Mouse (Mus musculus) embryonic facial prominence, embryonic 11.5 days (tissue): ENCODE measurements at regions not wholly inside any gene's neighbourhood (a gene's known extent, or its start where the extent isn't known, plus 50 kb on each side); places are given as distances from the start of the nearest gene placed in this dataset.

Experiments
- ATAC-seq: fragments of 200-750 bp; cut with Nextera tagmentation; replicated peaks from 2 replicates; pipeline ENCODE4 v1.8.0; 2017; ENCODE audit warnings: low read depth; ENCODE audit not compliant: insufficient number of reproducible peaks, low FRiP score, low TSS enrichment
- DNase-seq: peaks from one replicate; pipeline ENCODE4 v3.0.0-alpha.2; 2015; ENCODE audit warnings: low spot score
- H3K27ac ChIP-seq: fragments of 300-500 bp; sonication (generic); replicated peaks from 2 replicates; pipeline ENCODE4 v1.5.1; 2014; ENCODE audit warnings: mild to moderate bottlenecking, low read depth, low read length, control low read depth
- H3K27me3 ChIP-seq: fragments of 300-500 bp; sonication (generic); 2 replicates; pipeline ENCODE4 v1.6.1; 2014; ENCODE audit warnings: mild to moderate bottlenecking, low read length, moderate library complexity, mixed read lengths; ENCODE audit not compliant: control insufficient read depth, insufficient read depth
- H3K36me3 ChIP-seq: fragments of 300-500 bp; sonication (generic); replicated peaks from 2 replicates; pipeline ENCODE4 v1.6.1; 2014; ENCODE audit warnings: low read depth, mild to moderate bottlenecking, low read length, moderate library complexity, mixed read lengths; ENCODE audit not compliant: control insufficient read depth, insufficient read depth
- H3K4me1 ChIP-seq: fragments of 300-500 bp; sonication (generic); 2 replicates; pipeline ENCODE4 v1.6.1; 2014; ENCODE audit warnings: low read length, mixed read lengths; ENCODE audit not compliant: control insufficient read depth, insufficient read depth
- H3K4me2 ChIP-seq: fragments of 300-500 bp; sonication (generic); 2 replicates; pipeline ENCODE4 v1.6.1; 2014; ENCODE audit warnings: low read depth, mild to moderate bottlenecking, control low read depth, low read length, moderate library complexity
- H3K4me3 ChIP-seq: fragments of 300-500 bp; sonication (generic); 2 replicates; pipeline ENCODE4 v1.5.1; 2014; ENCODE audit warnings: low read depth, low read length, control low read depth
- H3K9ac ChIP-seq: fragments of 300-500 bp; sonication (generic); replicated peaks from 2 replicates; pipeline ENCODE4 v1.6.1; 2014; ENCODE audit warnings: mild to moderate bottlenecking, control low read depth, low read length
- H3K9me3 ChIP-seq: fragments of 300-500 bp; sonication (generic); replicated peaks from 2 replicates; pipeline ENCODE4 v1.6.1; 2016; ENCODE audit warnings: mild to moderate bottlenecking, low read length, inconsistent platforms, mixed read lengths; ENCODE audit not compliant: control insufficient read depth
- WGBS: fragments of 180-500 bp; shearing (Covaris S2); extraction: QIAGEN DNeasy Blood & Tissue Kit; methylation state at CpG from one replicate; pipeline ENCODE4 v1.1.7; 2014; 5-methylcytosine and 5-hydroxymethylcytosine counted together

GRCm38 (mm10) chr1:51686759-51687158 is 208.5 kb upstream of the Nabp1 start:
- ATAC-seq (no peak), DNase-seq (no peak)
- Histone ChIP-seq H3K36me3 (no peaks in the 10 kb centered on the region), H3K9ac (no peak overlapping the region), H3K27ac (no peak overlapping the region), H3K4me3 (no peak overlapping the region), H3K9me3 (no peaks in the 10 kb centered on the region), H3K4me2 (no peak overlapping the region), H3K27me3 (no peaks in the 10 kb centered on the region), H3K4me1 (no peaks in the 10 kb centered on the region)
- 84% methylated on average over 3 of the region's 3 CpGs for WGBS

DNA sequence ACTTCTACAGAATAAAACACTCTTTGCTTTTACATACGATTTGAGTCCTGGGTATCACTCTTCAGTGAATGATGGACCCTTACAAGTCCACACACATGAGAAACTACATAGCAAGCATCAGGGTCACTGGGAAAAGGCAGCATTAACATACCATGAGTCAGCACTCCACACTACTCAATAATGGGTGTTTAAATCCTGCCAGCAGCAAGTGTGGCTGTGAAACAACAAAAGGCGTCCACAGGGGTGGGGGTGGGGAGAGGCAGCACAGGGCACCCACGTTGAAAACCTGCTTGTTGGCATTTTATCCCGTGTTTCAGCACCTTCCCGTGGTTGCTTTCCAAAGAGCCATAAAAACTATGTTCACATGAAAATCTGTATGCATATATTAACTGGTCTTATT is 204.0 kb upstream of the Nabp1 start:
- no peaks in the 10 kb centered on the region for H3K36me3 ChIP-seq
- H3K4me2 ChIP-seq, result no peak overlapping the region
- no peak overlapping the region for H3K9ac ChIP-seq
- ATAC-seq (no peak), DNase-seq (no peak)
- 85% methylated on average over 5 of the region's 5 CpGs for WGBS
- no peaks in the 10 kb centered on the region for H3K9me3 ChIP-seq
- no peaks in the 10 kb centered on the region for H3K27me3 ChIP-seq
- no peak overlapping the region for H3K27ac ChIP-seq
- H3K4me3 ChIP-seq, result no peak overlapping the region
- no peaks in the 10 kb centered on the region for H3K4me1 ChIP-seq

DNA sequence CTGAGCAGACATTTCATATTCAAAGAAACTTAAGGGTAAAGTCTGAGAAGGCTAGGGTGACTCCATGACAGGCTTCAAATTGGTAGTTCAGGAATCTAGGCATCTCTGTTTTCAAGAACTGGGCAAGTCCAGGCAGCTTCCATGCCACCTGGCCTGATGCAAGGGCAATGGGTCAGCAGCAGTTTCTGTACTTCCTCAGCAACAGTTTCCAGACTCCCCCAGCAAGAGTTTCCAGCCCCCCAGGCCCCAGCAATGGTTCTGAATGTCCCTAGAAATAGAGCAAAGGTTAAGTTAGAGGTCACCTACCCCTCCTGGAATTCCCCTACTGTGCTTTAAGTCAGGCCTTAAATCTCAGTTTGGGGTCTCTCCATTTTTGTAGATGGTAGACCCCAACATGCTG is 203.6 kb upstream of the Nabp1 start:
- no peak overlapping the region for H3K4me2 ChIP-seq
- H3K36me3 ChIP-seq, result no peaks in the 10 kb centered on the region
- no peaks in the 10 kb centered on the region for H3K27me3 ChIP-seq
- H3K9me3 ChIP-seq, result no peaks in the 10 kb centered on the region
- H3K4me1 ChIP-seq, result no peaks in the 10 kb centered on the region
- no peak overlapping the region for H3K4me3 ChIP-seq
- no peak for DNase-seq
- no peak overlapping the region for H3K27ac ChIP-seq
- no peak overlapping the region for H3K9ac ChIP-seq
- no peak for ATAC-seq

DNA sequence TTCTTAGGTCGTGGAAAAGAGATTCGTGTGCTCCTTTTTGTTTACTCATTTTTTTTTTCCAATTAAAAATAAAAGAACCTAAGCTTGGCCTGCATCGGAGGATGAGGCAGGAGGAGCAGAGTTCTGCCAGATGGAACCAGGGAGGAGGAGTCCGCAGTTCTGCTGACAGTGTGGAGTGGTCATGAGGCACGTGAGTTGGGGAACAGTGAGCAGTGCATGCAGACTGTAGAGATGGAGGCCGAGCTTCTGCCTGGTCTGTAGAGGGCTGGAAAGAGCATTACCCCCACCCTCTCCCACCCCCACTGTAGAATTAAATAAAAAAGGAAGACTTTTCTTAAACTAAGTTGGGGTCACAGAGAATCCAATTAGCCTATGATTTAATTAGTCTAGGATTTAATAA is 202.5 kb upstream of the Nabp1 start:
- H3K27ac ChIP-seq, result no peak overlapping the region
- H3K36me3 ChIP-seq, result no peaks in the 10 kb centered on the region
- no peak for ATAC-seq
- WGBS, result 72% methylated on average over 6 of the region's 6 CpGs
- no peak overlapping the region for H3K9ac ChIP-seq
- DNase-seq, result no peak
- H3K9me3 ChIP-seq, result no peaks in the 10 kb centered on the region
- H3K27me3 ChIP-seq, result no peaks in the 10 kb centered on the region
- no peak overlapping the region for H3K4me2 ChIP-seq
- H3K4me3 ChIP-seq, result no peak overlapping the region
- H3K4me1 ChIP-seq, result no peaks in the 10 kb centered on the region

GRCm38 (mm10) chr1:51678290-51678928 is 200.2 kb upstream of the Nabp1 start:
- no peaks in the 10 kb centered on the region for H3K9me3 ChIP-seq
- no peak overlapping the region for H3K4me3 ChIP-seq
- H3K4me1 ChIP-seq, result no peaks in the 10 kb centered on the region
- H3K4me2 ChIP-seq, result no peak overlapping the region
- H3K9ac ChIP-seq, result no peak overlapping the region
- H3K27ac ChIP-seq, result no peak overlapping the region
- DNase-seq (peak; percentile 59), ATAC-seq (no peak; the same call in 1 of the 2 replicates)
- WGBS, result 47% methylated on average over 6 of the region's 6 CpGs
- no peaks in the 10 kb centered on the region for H3K36me3 ChIP-seq
- H3K27me3 ChIP-seq, result no peaks in the 10 kb centered on the region

GRCm38 (mm10) chr1:51677802-51678201 is 199.6 kb upstream of the Nabp1 start:
- no peaks in the 10 kb centered on the region for H3K4me1 ChIP-seq
- no peak for DNase-seq
- WGBS, result 63% methylated on average over 5 of the region's 5 CpGs

DNA sequence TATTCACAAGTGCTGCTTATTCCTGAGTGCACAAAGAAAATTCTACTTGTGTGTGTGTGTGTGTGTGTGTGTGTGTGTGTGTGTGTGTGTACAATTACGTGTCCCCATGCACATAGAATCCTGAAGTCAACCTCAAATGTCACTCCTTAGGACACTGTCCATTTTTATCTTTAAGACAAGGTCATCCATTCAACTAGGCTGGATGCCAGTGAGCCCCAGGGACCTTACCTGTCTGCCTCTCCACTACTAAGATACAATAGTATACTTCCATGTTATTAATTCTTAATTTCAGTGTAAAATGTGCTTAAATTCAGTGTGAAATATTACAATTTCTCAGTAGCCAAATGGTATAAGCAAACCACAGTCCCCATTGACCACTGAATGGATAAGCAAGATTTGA is 193.5 kb upstream of the Nabp1 start:
- Histone ChIP-seq H3K4me3 (no peak overlapping the region), H3K27ac (no peak overlapping the region), H3K4me1 (no peaks in the 10 kb centered on the region), H3K9ac (no peak overlapping the region), H3K4me2 (no peak overlapping the region), H3K9me3 (no peaks in the 10 kb centered on the region), H3K27me3 (no peaks in the 10 kb centered on the region), H3K36me3 (no peaks in the 10 kb centered on the region)
- 50% methylated on average over 1 of the region's 1 CpGs for WGBS
- no peak for ATAC-seq
- DNase-seq, result no peak

More at GRCm38 (mm10) chr1:51677802-51678201, 199.6 kb upstream of the Nabp1 start:
- no peaks in the 10 kb centered on the region for H3K9me3 ChIP-seq
- no peak overlapping the region for H3K9ac ChIP-seq
- no peak overlapping the region for H3K27ac ChIP-seq
- no peak overlapping the region for H3K4me3 ChIP-seq
- ATAC-seq, result no peak
- no peaks in the 10 kb centered on the region for H3K27me3 ChIP-seq
- no peak overlapping the region for H3K4me2 ChIP-seq
- no peaks in the 10 kb centered on the region for H3K36me3 ChIP-seq

- Histone ChIP-seq H3K27ac (no peak overlapping the region), H3K4me3 (no peak overlapping the region), H3K9me3 (no peaks in the 10 kb centered on the region), H3K4me1 (no peaks in the 10 kb centered on the region), H3K36me3 (no peaks in the 10 kb centered on the region), H3K4me2 (no peak overlapping the region), H3K27me3 (no peaks in the 10 kb centered on the region), H3K9ac (no peak overlapping the region)
- ATAC-seq (peak; percentile 67; the same call in 1 of the 2 replicates), DNase-seq (peak; percentile 30)
- WGBS, result 44% methylated on average over 3 of the region's 3 CpGs
Observed at GRCm38 (mm10) chr1:51671287-51671686, 193.1 kb upstream of the Nabp1 start.
